Comparison of ENCODE assay signal across 19 mouse cellular contexts in the genomic region with DNA sequence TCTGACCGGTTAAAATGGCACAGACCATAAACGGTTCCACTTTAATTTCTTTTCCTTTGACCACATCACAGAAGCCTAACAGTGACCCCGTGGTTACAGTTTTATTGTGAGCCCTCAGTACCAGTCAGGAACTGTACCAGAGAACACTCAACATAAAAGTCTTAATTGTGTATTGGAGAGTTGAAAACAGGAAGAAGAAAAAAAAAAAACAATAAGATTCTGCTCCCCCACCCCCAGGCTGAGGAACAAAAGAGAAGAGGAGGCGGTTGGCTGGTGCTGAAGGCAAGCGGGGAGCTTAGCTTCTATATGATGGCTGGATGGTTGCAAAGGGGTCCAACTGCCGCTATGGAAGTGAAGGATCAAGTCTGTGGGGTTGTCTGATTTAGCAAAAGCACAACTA.
DNase-seq lines count a peak whose midpoint lies in the region; ATAC-seq lines count a peak whose summit lies in the region.
"Had no signal": no experiment of that assay in that cellular context is flagged by ENCODE, and none has a peak within 500 bp of the region (broad histone marks: within the 10 kb centered on the region; RNA-seq: fewer than 3 reads in every experiment).

No protein-coding gene starts in this region.

- DNase-seq in B cell, adult 2 months, result peak; percentile 21 to 34
- DNase-seq in splenic B cell, adult 2 months (ENCODE audit: low read depth, low spot score), result peak; percentile 18
- DNase-seq in right cerebral cortex, adult 2 months (ENCODE audit: low spot score in 2 of 2), result no peak
- no peak for DNase-seq in yolk sac, embryonic 10.5 days (ENCODE audit: low spot score)
- DNase-seq: cerebellum, adult 9-11 months; gastrocnemius, postnatal 25 days had no signal

- H3K36me3 ChIP-seq in splenic B cell, adult 2 months (ENCODE audit: control insufficient read depth, insufficient read depth, low read length, poor library complexity, severe bottlenecking), result no peaks in the 10 kb centered on the region
- H3K36me3 ChIP-seq: embryonic facial prominence, embryonic 15.5 days; forebrain, embryonic 10.5 days; G1E; heart, embryonic 10.5 days; heart, embryonic 15.5 days; hindbrain, embryonic 13.5 days; intestine, embryonic 15.5 days had no signal

- no peaks in the 10 kb centered on the region for H3K27me3 ChIP-seq in splenic B cell, adult 2 months (ENCODE audit: control insufficient read depth, insufficient read depth, low read length, poor library complexity, severe bottlenecking)
- H3K27me3 ChIP-seq: embryonic facial prominence, embryonic 15.5 days; heart, embryonic 15.5 days; intestine, embryonic 15.5 days; Patski had no signal

- ATAC-seq in CD4-positive, CD25-positive, alpha-beta regulatory T cell, adult 4 months, result peak; percentile 21
- 0 out of 2 replicates have a peak, but pooled peaks have one; percentile 27 for ATAC-seq in common myeloid progenitor, adult 5-6 weeks (replicated peaks; ENCODE audit: low read depth, poor library complexity, severe bottlenecking)
- no peak for ATAC-seq in cerebellum, adult (ENCODE audit: insufficient number of reproducible peaks, low FRiP score, low TSS enrichment)
- ATAC-seq: forebrain, embryonic 14.5 days; hindbrain, postnatal 0 days; intestine, embryonic 15.5 days; Patski had no signal

Comparison
In these comparisons a context has a peak if more than half of its experiments do, and no peak if none do; other contexts are left out.
1. DNase-seq: peak in B cell, adult 2 months (2 of 2) and splenic B cell, adult 2 months (single experiment); none in right cerebral cortex, adult 2 months (0 of 2) and yolk sac, embryonic 10.5 days (single experiment).